Mouse (Mus musculus) forebrain, embryonic 13.5 days (tissue): Measurements from ENCODE around the gene Il24. TPM values are rescaled to one million over a fixed set of nuclear protein-coding genes. Genes with fewer than 3 reads are reported as not detected.

ENCODE experiments used
- ATAC-seq: fragments of 200-750 bp; cut with Nextera tagmentation; 2 replicates; pipeline ENCODE4 v1.8.0; 2017
- H3K27ac ChIP-seq: fragments of 300-500 bp; sonication (generic); 2 replicates; pipeline ENCODE4 v1.5.1; 2015; ENCODE audit warnings: inconsistent platforms, mild to moderate bottlenecking, moderate library complexity
- H3K27me3 ChIP-seq: fragments of 300-500 bp; sonication (generic); 2 replicates; pipeline ENCODE4 v1.6.1; 2015; ENCODE audit warnings: mild to moderate bottlenecking, inconsistent platforms
- H3K36me3 ChIP-seq: fragments of 300-500 bp; sonication (generic); 2 replicates; pipeline ENCODE4 v1.6.1; 2015; ENCODE audit warnings: mild to moderate bottlenecking, inconsistent platforms; ENCODE audit not compliant: poor library complexity, severe bottlenecking
- H3K4me1 ChIP-seq: fragments of 300-500 bp; sonication (generic); 2 replicates; pipeline ENCODE4 v1.6.1; 2015; ENCODE audit warnings: inconsistent platforms
- H3K4me2 ChIP-seq: fragments of 300-500 bp; sonication (generic); 2 replicates; pipeline ENCODE4 v1.6.1; 2015; ENCODE audit warnings: inconsistent platforms, mild to moderate bottlenecking, moderate library complexity
- H3K4me3 ChIP-seq: fragments of 300-500 bp; sonication (generic); 2 replicates; pipeline ENCODE4 v1.5.1; 2015; ENCODE audit warnings: mild to moderate bottlenecking, inconsistent platforms
- H3K9ac ChIP-seq: fragments of 300-500 bp; sonication (generic); 2 replicates; pipeline ENCODE4 v1.6.1; 2015; ENCODE audit warnings: mild to moderate bottlenecking, inconsistent platforms
- H3K9me3 ChIP-seq: fragments of 300-500 bp; sonication (generic); replicated peaks from 2 replicates; pipeline ENCODE4 v1.6.1; 2016; ENCODE audit warnings: inconsistent platforms
- WGBS: fragments of 180-500 bp; shearing (Covaris S2); methylation state at CpG from one replicate; pipeline ENCODE4 v1.1.7; 2015; 5-methylcytosine and 5-hydroxymethylcytosine counted together
- polyA plus RNA-seq: library from polyadenylated mRNA; unstranded; fragments of >200 nt; fragmentation: Nextera tagmentation; extraction: Ambion mirVana; gene quantifications from 2 replicates; pipeline ENCODE4 v1.2.1, GENCODE M21; 2015

The Il24 gene
- not detected in 2 replicates for polyA plus RNA-seq

GRCm38 (mm10) chr1:130887354-130887753 lies at the start of gene Il24:
Il24 (minus strand) TSS chr1:130887454.
- no peaks in the 10 kb centered on the region for H3K4me1 ChIP-seq
- H3K4me3 ChIP-seq = no peak within 1 kb of the TSS
- H3K36me3 ChIP-seq = no peaks in the 10 kb centered on the region
- H3K4me2 ChIP-seq = no peak within 1 kb of the TSS
- H3K27ac ChIP-seq = no peak within 1 kb of the TSS
- H3K9ac ChIP-seq = no peak within 1 kb of the TSS
- H3K9me3 ChIP-seq = no peaks in the 10 kb centered on the region
- no peaks in the 10 kb centered on the region for H3K27me3 ChIP-seq
- ATAC-seq = no peak

- H3K9ac ChIP-seq = no peak overlapping the region
- H3K4me3 ChIP-seq = no peak overlapping the region
- ATAC-seq = no peak
- H3K27ac ChIP-seq = no peak overlapping the region
- H3K27me3 ChIP-seq = no peaks in the 10 kb centered on the region
- H3K4me1 ChIP-seq = 0 out of 2 replicates have a peak, but pooled peaks cover 6% of the 10 kb centered on the region
- no peaks in the 10 kb centered on the region for H3K36me3 ChIP-seq
- no peaks in the 10 kb centered on the region for H3K9me3 ChIP-seq
- H3K4me2 ChIP-seq = no peak overlapping the region
- WGBS = 73% methylated on average over 6 of the region's 6 CpGs
Observed at GRCm38 (mm10) chr1:130936351-130936750, 49.1 kb upstream of the Il24 start.

GRCm38 (mm10) chr1:130926484-130926883 lies 39.2 kb upstream of the Il24 start:
- H3K36me3 ChIP-seq = no peaks in the 10 kb centered on the region
- no peak for ATAC-seq
- no peaks in the 10 kb centered on the region for H3K4me1 ChIP-seq
- H3K9me3 ChIP-seq = no peaks in the 10 kb centered on the region
- no peak overlapping the region for H3K9ac ChIP-seq
- no peak overlapping the region for H3K4me3 ChIP-seq
- no peak overlapping the region for H3K27ac ChIP-seq
- no peaks in the 10 kb centered on the region for H3K27me3 ChIP-seq
- H3K4me2 ChIP-seq = no peak overlapping the region

GRCm38 (mm10) chr1:130918323-130918980 lies 31.2 kb upstream of the Il24 start:
- H3K27me3 ChIP-seq = no peaks in the 10 kb centered on the region
- H3K4me2 ChIP-seq = no peak overlapping the region
- no peak overlapping the region for H3K27ac ChIP-seq
- no peaks in the 10 kb centered on the region for H3K9me3 ChIP-seq
- WGBS = 13% methylated on average over 1 of the region's 1 CpGs
- no peaks in the 10 kb centered on the region for H3K36me3 ChIP-seq
- no peak overlapping the region for H3K4me3 ChIP-seq
- no peaks in the 10 kb centered on the region for H3K4me1 ChIP-seq
- no peak for ATAC-seq
- H3K9ac ChIP-seq = no peak overlapping the region

GRCm38 (mm10) chr1:130911401-130912010 lies 24.3 kb upstream of the Il24 start, which contains the start of gene Il20:
Il20 (minus strand) TSS chr1:130911451.
- no peaks in the 10 kb centered on the region for H3K27me3 ChIP-seq
- H3K9me3 ChIP-seq = no peaks in the 10 kb centered on the region
- no peak within 1 kb of the TSS for H3K27ac ChIP-seq
- ATAC-seq = no peak
- no peak within 1 kb of the TSS for H3K4me2 ChIP-seq
- H3K4me3 ChIP-seq = no peak within 1 kb of the TSS
- H3K36me3 ChIP-seq = no peaks in the 10 kb centered on the region
- H3K9ac ChIP-seq = no peak within 1 kb of the TSS
- H3K4me1 ChIP-seq = no peaks in the 10 kb centered on the region
- 66% methylated on average over 12 of the region's 12 CpGs for WGBS

- H3K36me3 ChIP-seq = no peaks in the 10 kb centered on the region
- H3K27ac ChIP-seq = no peak overlapping the region
- H3K4me1 ChIP-seq = no peaks in the 10 kb centered on the region
- ATAC-seq = no peak
- H3K9ac ChIP-seq = no peak overlapping the region
- H3K4me2 ChIP-seq = no peak overlapping the region
- no peak overlapping the region for H3K4me3 ChIP-seq
- H3K27me3 ChIP-seq = no peaks in the 10 kb centered on the region
- H3K9me3 ChIP-seq = no peaks in the 10 kb centered on the region
- 88% methylated on average over 7 of the region's 7 CpGs for WGBS
Observed at GRCm38 (mm10) chr1:130902505-130902904, 15.3 kb upstream of the Il24 start.

- 30% methylated on average over 6 of the region's 6 CpGs for WGBS
- H3K27me3 ChIP-seq = no peaks in the 10 kb centered on the region
- H3K4me1 ChIP-seq = no peaks in the 10 kb centered on the region
- H3K36me3 ChIP-seq = no peaks in the 10 kb centered on the region
- ATAC-seq = no peak
- no peak overlapping the region for H3K4me2 ChIP-seq
- H3K9ac ChIP-seq = no peak overlapping the region
- no peak overlapping the region for H3K27ac ChIP-seq
- no peaks in the 10 kb centered on the region for H3K9me3 ChIP-seq
- no peak overlapping the region for H3K4me3 ChIP-seq
Observed at GRCm38 (mm10) chr1:130894468-130894867, 7.2 kb upstream of the Il24 start.

GRCm38 (mm10) chr1:130893329-130894040 lies 6.2 kb upstream of the Il24 start:
- no peak overlapping the region for H3K9ac ChIP-seq
- 71% methylated on average over 9 of the region's 9 CpGs for WGBS
- H3K4me3 ChIP-seq = no peak overlapping the region
- no peaks in the 10 kb centered on the region for H3K4me1 ChIP-seq
- H3K4me2 ChIP-seq = no peak overlapping the region
- H3K9me3 ChIP-seq = no peaks in the 10 kb centered on the region
- H3K27ac ChIP-seq = no peak overlapping the region
- no peaks in the 10 kb centered on the region for H3K36me3 ChIP-seq
- H3K27me3 ChIP-seq = no peaks in the 10 kb centered on the region
- ATAC-seq = no peak

GRCm38 (mm10) chr1:130892446-130892845 lies 5.2 kb upstream of the Il24 start:
- no peak for ATAC-seq
- no peaks in the 10 kb centered on the region for H3K27me3 ChIP-seq
- H3K9me3 ChIP-seq = no peaks in the 10 kb centered on the region
- H3K36me3 ChIP-seq = no peaks in the 10 kb centered on the region
- no peak overlapping the region for H3K9ac ChIP-seq
- H3K27ac ChIP-seq = no peak overlapping the region
- no peak overlapping the region for H3K4me3 ChIP-seq
- 77% methylated on average over 1 of the region's 1 CpGs for WGBS
- no peak overlapping the region for H3K4me2 ChIP-seq
- no peaks in the 10 kb centered on the region for H3K4me1 ChIP-seq

GRCm38 (mm10) chr1:130883146-130883545 lies 4.1 kb downstream of the Il24 start:
- no peak overlapping the region for H3K4me3 ChIP-seq
- no peaks in the 10 kb centered on the region for H3K9me3 ChIP-seq
- no peak overlapping the region for H3K27ac ChIP-seq
- H3K9ac ChIP-seq = no peak overlapping the region
- no peaks in the 10 kb centered on the region for H3K36me3 ChIP-seq
- 88% methylated on average over 4 of the region's 4 CpGs for WGBS
- peaks cover 17% of the 10 kb centered on the region for H3K27me3 ChIP-seq
- H3K4me2 ChIP-seq = no peak overlapping the region
- no peak for ATAC-seq
- peaks cover 4% of the 10 kb centered on the region for H3K4me1 ChIP-seq

GRCm38 (mm10) chr1:130879927-130880326 lies 7.3 kb downstream of the Il24 start:
- WGBS = 95% methylated on average over 7 of the region's 7 CpGs
- H3K9me3 ChIP-seq = no peaks in the 10 kb centered on the region

GRCm38 (mm10) chr1:130877889-130878614 lies 9.2 kb downstream of the Il24 start:
- peak; percentile 82 for ATAC-seq
- Histone ChIP-seq H3K27ac (no peak overlapping the region), H3K9ac (peak overlapping the region; percentile 63), H3K4me2 (peak overlapping the region; percentile 91), H3K27me3 (peaks cover 28% of the 10 kb centered on the region), H3K4me3 (peak overlapping the region; percentile 53), H3K36me3 (no peaks in the 10 kb centered on the region), H3K9me3 (no peaks in the 10 kb centered on the region), H3K4me1 (peaks cover 9% of the 10 kb centered on the region)
- WGBS = 3% methylated on average over 43 of the region's 43 CpGs

More at GRCm38 (mm10) chr1:130879927-130880326, 7.3 kb downstream of the Il24 start:
- H3K9ac ChIP-seq = no peak overlapping the region
- no peak overlapping the region for H3K4me2 ChIP-seq
- no peak for ATAC-seq
- no peak overlapping the region for H3K4me3 ChIP-seq
- H3K36me3 ChIP-seq = no peaks in the 10 kb centered on the region
- no peak overlapping the region for H3K27ac ChIP-seq
- peaks cover 9% of the 10 kb centered on the region for H3K4me1 ChIP-seq
- H3K27me3 ChIP-seq = peaks cover 28% of the 10 kb centered on the region
